Mouse (Mus musculus): ENCODE data around the gene Ifi27l2b.
"Not testable (repeated sequence)": the region's sequence is repeated elsewhere in the genome, so short reads cannot be mapped to it uniquely, and the experiment has no call there.

Gene Ifi27l2b

GRCm38 (mm10) chr12:103457140-103457539, at the start of gene Ifi27l2b:
Gene Ifi27l2b, minus strand, starts transcription at chr12:103457223.
- no peak for DNase-seq

DNA sequence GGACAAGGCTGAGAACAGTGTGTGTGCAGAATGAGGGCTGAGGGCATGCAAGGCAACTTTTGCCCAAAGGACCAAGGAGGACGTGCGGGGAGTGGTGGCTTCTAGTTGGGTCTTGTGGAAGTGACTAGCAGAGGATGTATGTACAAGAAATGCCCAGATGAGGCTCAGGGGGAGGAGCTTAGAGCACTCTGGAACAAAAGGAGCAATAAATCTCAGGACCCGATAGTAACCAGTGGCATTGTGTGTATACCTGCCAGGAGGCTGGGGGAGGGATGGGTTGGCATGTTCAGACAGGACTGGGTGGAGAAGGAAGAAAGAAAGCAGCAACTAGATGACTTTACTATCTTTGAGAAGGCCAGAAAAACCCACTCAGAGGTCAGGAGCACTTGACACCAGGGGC, 47.4 kb upstream of the Ifi27l2b start:
- DNase-seq = no peak

- DNase-seq = no peak
These were observed 46.3 kb upstream of the Ifi27l2b start for GRCm38 (mm10) chr12:103503300-103503699.

GRCm38 (mm10) chr12:103499261-103499660, 42.2 kb upstream of the Ifi27l2b start:
- DNase-seq = no peak

DNA sequence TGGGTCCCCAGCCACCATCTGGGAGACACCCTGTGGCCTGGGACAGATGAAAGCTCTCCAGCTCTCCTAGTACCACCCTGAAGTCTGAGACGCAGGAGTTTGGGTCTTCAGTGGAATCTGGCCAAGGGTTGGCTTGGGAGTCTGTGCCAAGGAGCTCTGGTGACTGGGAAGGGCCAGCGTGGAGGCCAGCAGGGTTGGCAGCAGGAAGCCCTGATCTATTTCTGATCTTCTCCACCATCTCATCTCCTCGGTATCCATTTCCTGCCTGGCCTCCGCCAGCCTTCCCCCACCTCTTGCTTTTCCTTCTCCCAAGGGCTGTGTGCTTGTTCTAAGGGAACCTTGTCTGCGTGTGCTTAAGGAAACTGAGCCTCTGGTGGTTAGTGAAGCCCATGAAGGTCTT, 41.7 kb upstream of the Ifi27l2b start:
- no peak for DNase-seq

- DNase-seq = peak; percentile 10
These were observed 37.5 kb upstream of the Ifi27l2b start for GRCm38 (mm10) chr12:103494486-103494885.

DNA sequence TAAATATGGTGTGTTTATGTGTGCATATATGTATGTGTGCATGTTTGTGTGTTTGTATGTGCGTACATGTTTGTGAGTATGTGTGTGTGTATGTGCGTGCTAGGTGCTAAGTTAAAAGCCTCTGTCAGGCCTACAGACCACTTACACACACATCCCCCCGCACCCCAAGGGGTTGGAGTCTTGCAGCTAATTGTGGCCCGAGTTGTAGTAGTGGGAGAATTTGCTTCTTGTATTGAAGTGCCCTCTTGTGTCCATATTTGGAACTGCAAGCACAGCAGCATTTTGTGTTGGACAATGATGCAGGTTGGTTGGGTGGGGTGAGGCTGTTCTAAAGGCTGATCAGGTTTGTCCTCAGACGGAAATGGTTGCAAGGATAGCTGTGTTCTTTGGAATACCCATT, 35.7 kb upstream of the Ifi27l2b start:
- peak; percentile 79 for DNase-seq

- no peak for DNase-seq
These were observed 34.2 kb upstream of the Ifi27l2b start for GRCm38 (mm10) chr12:103491091-103491730.

DNA sequence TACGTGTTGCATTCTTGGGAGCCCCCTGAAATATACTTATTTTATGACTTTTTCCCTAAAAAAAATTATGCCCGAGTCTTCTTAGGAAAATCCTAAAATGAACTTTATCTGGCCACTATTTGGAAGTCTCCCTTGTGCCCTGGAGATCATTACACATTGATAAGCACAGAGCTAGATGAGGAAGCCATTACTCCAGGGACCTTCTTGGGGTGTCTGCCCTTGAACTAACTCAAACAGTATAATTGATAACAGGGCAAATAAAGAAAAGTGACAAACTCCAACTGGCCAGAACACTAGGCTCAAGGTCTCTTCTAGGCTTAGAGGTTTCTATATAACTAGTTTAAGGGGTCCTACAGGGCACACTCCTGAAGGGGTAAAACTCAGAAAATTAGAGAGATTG, 30.7 kb upstream of the Ifi27l2b start:
- DNase-seq = no peak

DNA sequence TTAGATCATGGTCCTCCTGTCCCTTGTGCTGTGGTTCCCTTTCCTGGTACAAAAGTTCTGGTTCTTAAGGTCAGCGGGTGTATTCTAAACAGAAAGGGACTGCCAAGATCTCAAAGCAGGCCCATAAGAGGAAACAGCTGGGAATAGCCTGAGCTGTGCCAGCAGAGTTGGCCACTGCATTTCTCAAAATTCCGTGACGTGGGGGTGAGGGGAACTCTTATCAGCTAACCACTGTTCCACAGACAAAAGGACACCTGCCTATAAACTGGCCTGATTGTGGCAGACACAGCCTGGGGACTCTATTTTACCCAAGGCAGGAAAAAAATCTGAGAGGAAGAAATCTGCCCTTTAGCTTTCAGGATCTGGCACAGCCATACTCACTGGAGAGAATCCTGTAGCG, 30.3 kb upstream of the Ifi27l2b start:
- DNase-seq = no peak

DNA sequence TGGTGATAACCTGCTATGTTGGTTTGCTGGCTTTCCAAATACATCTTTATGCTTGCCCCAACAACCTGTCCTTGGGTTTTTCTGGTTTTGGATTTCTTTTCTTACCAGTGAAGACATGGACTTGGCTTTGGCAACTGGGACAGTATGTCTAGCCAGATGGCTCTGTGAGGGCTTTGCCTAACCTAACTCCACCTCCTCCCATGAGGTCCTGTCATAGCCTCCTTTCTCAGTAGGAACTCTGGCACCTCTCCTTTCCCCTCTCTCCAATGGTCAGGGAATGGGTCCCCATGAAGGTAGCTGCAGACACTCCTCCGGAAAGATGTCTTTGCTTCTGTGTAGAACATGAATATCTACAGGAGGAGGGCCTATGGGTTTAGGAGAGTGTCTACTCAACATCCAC, 29.7 kb upstream of the Ifi27l2b start:
- DNase-seq = no peak

GRCm38 (mm10) chr12:103484200-103484972, 27.4 kb upstream of the Ifi27l2b start:
- DNase-seq = not testable (repeated sequence)

DNA sequence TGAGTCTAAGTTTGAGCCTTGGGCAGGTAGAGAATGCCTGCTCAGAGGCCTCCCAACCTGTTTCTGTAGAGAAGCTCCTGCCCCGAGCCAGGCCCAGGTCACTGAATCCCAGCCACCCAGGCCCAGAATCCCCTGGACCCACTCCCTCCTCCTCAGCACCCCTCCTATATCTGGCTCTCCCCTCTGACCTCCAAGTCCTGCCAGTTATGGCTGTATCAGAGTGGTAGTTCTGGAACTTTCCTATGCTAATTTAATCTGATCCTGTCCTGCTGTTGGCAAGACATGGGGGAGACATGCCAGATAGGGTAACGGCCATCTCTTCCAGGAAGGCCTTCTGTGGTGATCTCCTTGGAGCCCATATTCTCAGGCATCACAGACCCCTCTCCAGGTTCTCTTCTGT, 25.8 kb upstream of the Ifi27l2b start:
- no peak for DNase-seq

DNA sequence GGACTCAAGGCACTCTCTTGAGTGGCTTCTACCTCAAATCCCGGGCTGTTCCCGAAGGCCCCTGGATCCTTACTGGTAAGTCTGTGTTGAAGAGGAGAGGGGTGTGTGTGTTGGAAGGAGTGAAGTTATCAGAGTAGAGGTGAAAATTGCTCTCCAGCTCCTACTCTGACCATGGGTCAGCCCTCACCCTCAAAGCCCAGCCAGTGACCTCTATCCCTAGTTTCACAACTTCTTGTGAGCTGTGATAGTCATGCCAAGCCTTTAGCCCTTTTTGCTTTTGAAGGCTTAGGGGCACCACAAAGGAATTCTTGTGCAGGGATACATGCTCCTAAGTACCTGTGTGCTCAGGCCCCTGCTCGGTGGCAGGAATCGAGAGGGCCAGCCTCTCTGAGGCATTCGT, 24.6 kb upstream of the Ifi27l2b start:
- DNase-seq = no peak

DNA sequence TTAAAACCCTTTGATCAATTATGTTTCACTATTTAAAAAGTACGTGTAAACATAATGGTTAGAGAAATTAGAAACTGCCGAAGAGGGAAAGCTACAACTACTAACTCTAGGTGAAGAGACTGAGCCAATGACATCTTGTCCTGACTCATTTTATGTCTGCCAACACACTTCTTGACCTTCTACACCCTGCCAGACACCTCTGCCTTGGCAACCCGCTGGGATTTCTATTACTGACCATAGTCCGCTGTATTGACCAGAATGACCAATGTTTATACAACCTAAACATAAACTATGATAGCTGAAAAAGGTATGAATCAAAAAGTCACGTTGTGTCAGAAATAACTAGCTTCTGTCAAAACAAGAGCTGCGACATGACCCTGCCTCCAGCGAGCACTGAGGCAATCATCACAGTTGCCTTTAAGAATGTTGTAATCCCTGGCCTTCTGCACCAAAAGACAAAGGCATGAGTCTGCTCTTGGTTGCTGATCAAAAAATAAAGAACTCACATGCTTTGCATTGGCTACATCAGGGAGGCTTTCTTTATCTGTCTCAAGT, 20.5 kb upstream of the Ifi27l2b start:
- no peak for DNase-seq

- DNase-seq = no peak
These were observed 19.9 kb upstream of the Ifi27l2b start for GRCm38 (mm10) chr12:103476779-103477389.

DNA sequence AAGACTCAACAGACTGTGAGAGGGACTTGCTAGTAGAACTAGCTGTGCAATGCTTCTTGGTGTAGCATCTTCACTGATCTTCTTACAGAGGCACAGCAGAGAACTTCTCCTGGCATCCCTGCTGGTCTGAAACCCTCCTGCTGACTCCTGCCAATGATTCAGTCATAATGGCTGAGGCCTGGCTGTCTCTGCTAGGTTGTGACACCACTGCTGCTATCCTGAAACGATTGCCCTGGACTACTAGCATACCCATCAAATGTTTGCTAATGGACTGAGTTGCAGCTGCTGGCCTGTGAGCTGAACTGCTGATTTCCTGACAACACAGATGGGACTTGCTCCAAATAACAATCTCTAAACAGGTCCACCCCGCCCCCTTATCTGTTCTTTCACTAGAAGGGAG, 17.5 kb upstream of the Ifi27l2b start:
- DNase-seq = no peak

DNA sequence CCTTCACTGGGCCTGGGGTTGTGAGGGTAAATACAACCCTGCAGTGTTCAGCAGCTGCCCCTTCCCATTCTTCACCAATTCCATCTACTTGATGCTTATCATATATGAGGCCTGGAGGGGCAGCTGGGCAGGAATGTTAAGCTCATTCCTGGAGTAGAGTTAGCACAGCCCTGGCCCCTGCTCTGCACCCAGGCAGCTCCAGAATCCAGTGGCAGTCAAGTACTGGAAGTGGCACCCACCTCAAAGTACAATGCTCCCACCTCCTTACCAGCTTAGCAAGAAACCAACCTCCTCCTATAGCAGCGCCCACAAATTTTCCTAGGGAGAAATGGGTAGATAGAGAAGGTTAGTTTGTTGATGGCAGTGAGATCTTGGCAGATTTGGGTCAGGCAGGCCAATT, 296 bp downstream of the Ifi27l2b start:
- DNase-seq = not testable (repeated sequence)

DNA sequence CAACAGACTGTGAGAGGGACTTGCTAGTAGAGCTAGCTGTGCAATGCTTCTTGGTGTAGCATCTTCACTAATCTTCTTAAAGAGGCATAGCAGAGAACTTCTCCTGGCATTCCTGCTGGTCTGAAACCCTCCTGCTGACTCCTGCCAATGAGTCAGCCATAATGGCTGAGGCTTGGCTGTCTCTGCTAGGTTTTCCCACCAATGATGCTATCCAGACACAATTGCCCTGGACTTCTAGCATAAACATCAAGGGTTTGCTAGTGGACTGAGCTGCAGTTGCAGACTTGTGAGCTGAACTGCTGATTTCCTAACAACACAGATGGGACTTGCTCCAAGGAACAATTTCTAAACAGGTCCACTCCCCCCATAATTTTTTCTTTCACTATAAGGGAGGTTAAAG, 3.7 kb downstream of the Ifi27l2b start:
- no peak for DNase-seq

DNA sequence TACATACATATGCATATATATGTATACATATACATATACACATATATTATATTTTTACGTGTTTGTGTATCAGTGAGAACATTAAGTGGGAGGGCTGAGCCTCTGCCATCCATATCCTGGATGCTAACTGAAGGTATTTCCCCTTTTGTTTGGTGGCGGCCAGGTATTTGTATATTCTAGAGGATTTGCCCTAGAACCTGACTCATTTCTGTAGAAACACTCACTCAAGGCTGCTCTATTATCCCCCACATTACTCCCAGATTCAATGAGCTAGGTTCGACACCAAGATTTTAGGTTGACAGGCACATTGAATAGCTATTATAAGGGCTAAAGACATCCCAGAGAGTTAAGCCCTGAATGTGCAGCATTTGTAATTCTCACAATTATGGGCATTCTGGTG, 12.0 kb downstream of the Ifi27l2b start:
- DNase-seq = no peak

GRCm38 (mm10) chr12:103444261-103444660, 12.8 kb downstream of the Ifi27l2b start:
- not testable (repeated sequence) for DNase-seq

DNA sequence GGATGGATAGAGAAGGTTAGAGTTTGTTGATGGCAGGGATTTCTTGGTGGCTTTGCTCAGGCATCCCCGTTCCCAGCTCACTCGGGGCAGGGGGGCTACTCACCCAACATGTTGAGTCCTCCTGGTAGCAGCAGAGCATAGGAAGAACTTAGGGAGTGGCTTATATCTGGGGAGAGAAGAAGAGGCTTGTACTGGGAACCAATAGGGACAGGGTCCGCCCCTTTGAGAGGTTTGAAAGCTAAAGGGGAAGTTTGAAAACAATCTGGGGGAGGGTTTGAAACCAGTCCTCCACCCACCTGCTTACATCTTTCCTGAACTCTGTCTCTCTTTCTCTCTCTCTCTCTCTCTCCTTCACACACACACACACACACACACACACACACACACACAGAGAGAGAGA, 13.5 kb downstream of the Ifi27l2b start, which contains the start of gene Ifi27l2a:
Gene Ifi27l2a (minus strand): TSS at position 157 of the 400 bp plus-strand sequence.
- DNase-seq = no peak

- DNase-seq = no peak
These were observed 19.4 kb downstream of the Ifi27l2b start for GRCm38 (mm10) chr12:103437601-103438000.

DNA sequence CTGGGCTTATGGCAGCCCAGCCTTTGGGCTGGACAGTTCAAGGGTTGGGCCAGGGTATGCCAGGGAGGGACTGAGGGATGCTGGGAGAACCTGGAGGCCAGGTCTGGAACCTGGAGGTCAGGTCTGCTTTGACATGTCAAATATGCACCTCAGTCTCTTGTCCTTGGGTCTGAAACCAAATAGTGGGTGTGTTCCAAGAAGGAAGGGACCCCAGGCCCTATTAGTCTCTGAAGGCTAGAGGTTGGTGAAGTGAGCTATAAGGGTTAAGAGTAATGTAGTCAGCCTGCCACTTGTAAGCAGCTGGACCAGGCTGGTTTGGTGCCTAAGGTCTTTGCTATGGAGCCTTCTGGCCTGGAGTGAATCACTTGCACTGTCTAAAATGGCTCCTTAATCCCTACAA, 22.2 kb downstream of the Ifi27l2b start:
- no peak for DNase-seq
